Mouse (Mus musculus): Measurements from ENCODE around the gene Brca2. TPM values are rescaled to one million over a fixed set of nuclear protein-coding genes. Genes with fewer than 3 reads are reported as not detected.
A peak's percentile ranks its signal among the peaks of the same experiment; 100 is the strongest.

Brca2 gene
- total RNA-seq, 2 experiments from 2014 or later: 1.4 to 1.8 TPM

GRCm38 (mm10) chr5:150598202-150599119, 76.0 kb downstream of the Brca2 start:
- peak in 1 of 2 experiments; percentile 14 for DNase-seq

- no peak for DNase-seq
These were observed 77.2 kb downstream of the Brca2 start for GRCm38 (mm10) chr5:150599301-150600294.

GRCm38 (mm10) chr5:150600554-150601440, 78.4 kb downstream of the Brca2 start:
- DNase-seq: peak in 1 of 2 experiments; percentile 46

- no peak for DNase-seq
These were observed 79.2 kb downstream of the Brca2 start for GRCm38 (mm10) chr5:150601441-150602230.

- no peak for DNase-seq
These were observed 83.7 kb downstream of the Brca2 start for GRCm38 (mm10) chr5:150606131-150606530.

GRCm38 (mm10) chr5:150607631-150608030, 85.2 kb downstream of the Brca2 start:
- no peak for DNase-seq

GRCm38 (mm10) chr5:150611136-150611535, 88.7 kb downstream of the Brca2 start:
- no peak for DNase-seq

GRCm38 (mm10) chr5:150611697-150612096, 89.3 kb downstream of the Brca2 start:
- DNase-seq: no peak

GRCm38 (mm10) chr5:150614054-150614453, 91.6 kb downstream of the Brca2 start:
- DNase-seq: no peak

GRCm38 (mm10) chr5:150616216-150616615, 93.8 kb downstream of the Brca2 start:
- no peak for DNase-seq

- DNase-seq: no peak
These were observed 94.3 kb downstream of the Brca2 start for GRCm38 (mm10) chr5:150616731-150617130.

GRCm38 (mm10) chr5:150618599-150619355, 96.3 kb downstream of the Brca2 start:
- no peak for DNase-seq

Other genes with a start within 250 kb of the Brca2 start
- gene Zar1l, start 4.5 kb upstream of the Brca2 start, total RNA-seq (2021): not detected
- gene N4bp2l1, start 74.6 kb downstream of the Brca2 start, total RNA-seq (2021): 1 to 10 TPM; 1.6 to 6.0 TPM
- gene N4bp2l2, start 143.6 kb downstream of the Brca2 start, total RNA-seq (2021): 10 to 100 TPM; 41.1 to 41.3 TPM
- 10 to 100 TPM; 17.6 to 18.3 TPM for gene Pds5b, start 151.1 kb downstream of the Brca2 start, total RNA-seq (2021)

All from heart, adult 18-20 months (tissue).